Mouse (Mus musculus): ENCODE measurements around the gene 2700097O09Rik. TPM values are rescaled to one million over a fixed set of nuclear protein-coding genes. Genes with fewer than 3 reads are reported as not detected.
"Not testable (repeated sequence)": the region's sequence is repeated elsewhere in the genome, so short reads cannot be mapped to it uniquely, and the experiment has no call there.

The 2700097O09Rik gene
- total RNA-seq (2015; ENCODE audit: low replicate concordance) (30.0 and 31.1 TPM in 2 replicates), total RNA-seq (2017; ENCODE audit: low replicate concordance) (9.1 and 9.9 TPM in 2 replicates)

DNA sequence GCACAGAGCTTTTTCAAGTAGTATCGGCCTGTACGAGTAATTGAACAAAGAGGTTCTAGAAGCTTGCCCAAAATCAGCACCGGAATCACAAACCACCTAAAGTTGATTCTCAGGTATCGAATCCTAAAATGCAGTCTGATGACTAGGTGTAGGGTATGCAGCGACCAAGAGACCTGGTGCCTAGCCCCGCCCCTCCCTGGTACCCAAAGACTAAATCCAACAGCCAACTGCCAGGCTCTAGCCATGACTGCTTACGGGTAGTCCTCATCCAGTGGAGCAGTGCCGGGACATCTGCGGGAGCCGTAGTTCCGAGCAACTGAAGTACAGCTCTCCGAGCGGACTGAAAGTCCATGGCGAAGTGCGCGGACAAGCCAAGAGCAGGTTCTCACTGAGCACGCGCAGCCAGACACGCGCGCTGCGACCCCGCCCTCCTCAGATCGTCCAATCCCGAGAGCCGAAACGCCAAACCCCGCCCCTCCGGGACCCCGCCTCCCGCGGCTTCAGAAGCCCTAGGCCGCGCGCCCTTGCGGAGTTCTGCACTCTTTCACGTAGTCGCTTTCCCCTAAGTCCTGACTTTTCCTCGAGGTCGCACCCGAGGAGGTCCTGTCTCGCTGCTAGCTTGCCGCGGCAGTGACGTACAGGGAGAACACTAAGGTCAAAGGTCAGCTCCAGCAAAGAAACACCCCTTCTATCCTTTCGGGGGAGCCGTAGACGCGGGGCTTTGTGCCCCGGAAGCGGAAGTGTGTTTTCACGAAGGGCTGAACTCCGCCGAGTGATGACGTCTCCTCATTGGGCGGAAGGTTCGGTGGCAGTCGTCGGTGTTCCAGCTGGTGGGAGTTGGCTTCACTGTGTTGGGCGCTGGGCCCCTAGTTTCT, at the start of gene 2700097O09Rik, which contains the start of gene Srp54a:
Gene 2700097O09Rik, minus strand, starts transcription at position 385 of the 875 bp plus-strand sequence.
Gene Srp54a, plus strand, starts transcription at position 537 of the 875 bp plus-strand sequence.
- peak; percentile 94 for ATAC-seq (replicated peaks; ENCODE audit: low FRiP score, poor library complexity, severe bottlenecking)

DNA sequence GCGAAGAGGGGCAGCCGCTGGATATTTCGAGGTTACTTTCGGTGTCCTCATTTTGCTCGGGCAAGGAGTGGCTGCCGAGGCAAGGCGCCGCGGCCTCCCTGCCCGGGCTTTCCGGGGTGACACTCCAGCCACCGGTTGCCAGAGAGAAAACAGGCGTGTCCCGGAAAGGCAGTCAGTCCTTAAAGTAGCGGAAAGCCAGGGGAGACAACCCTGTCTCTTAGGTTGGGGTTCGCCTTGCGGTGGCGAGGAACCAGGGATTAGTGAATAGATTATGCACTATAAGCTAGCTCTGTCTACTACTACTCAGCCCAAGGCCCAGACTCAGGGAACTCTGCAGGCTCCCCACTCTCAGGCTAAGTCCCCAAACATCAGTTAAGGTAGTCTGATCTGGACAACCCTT, 44.8 kb upstream of the 2700097O09Rik start:
- ATAC-seq (replicated peaks; ENCODE audit: low FRiP score, poor library complexity, severe bottlenecking): peak; percentile 79

DNA sequence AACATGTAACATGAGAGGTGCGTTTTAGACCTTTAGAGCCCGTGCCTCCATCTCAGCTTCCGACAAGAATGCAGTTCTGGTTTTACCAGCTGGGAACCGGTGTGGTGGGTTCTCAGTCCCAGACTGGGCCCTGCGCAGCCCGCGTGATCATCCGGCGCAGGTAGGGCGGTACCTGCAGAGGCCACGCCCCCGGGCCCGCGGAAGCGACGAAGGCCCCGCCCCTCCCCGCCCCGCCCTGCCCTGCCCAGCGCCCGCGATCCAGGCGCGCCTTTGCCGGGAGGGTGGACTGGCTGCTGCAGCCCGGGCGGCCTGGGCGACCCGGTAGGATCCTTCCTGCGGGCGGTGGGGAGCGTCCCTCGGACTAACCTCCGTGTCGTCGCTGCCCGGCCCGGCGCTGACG, 44.3 kb upstream of the 2700097O09Rik start, which contains the start of gene Fam177a:
Gene Fam177a, plus strand, starts transcription at position 228 of the 400 bp plus-strand sequence.
- ATAC-seq (replicated peaks; ENCODE audit: low FRiP score, poor library complexity, severe bottlenecking): peak; percentile 86

DNA sequence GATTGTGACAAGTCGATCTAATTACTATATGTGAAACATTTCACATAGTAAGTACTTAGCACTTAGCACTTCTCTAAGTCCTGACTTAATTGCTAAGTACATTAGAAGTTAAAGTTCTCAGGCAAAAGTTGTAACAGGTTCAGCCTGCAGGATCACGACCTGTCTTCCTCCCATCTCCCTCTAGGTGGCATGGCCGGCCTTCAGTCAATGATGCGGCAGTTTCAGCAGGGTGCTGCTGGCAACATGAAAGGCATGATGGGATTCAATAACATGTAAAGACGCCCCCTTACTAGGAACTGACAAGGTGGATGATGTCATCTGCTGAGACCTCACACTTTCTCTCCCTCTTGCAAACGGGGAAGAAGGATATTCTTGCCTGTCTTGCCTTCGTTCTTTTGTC, 32.7 kb upstream of the 2700097O09Rik start:
- ATAC-seq (replicated peaks; ENCODE audit: low FRiP score, poor library complexity, severe bottlenecking): peak; percentile 74; the same call in 1 of the 2 replicates

DNA sequence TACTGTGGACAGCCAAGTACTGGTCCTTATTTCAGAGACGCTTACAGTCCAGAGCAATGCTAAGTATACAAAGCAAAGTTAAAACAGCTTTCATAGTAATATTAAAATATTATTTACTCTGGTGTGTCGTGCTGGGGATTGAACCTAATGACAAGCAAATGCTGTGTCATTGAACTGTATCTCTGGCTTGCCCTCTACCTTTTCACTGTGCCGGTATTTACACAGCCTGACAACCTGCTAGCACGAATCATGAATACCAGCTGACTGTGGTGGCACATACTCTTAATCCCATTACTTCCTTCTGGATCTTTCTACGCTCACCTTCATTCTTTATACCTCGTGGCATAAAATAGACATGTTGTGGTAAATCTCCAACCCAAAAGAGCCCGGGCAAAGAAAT, 12.2 kb upstream of the 2700097O09Rik start:
- not testable (repeated sequence) for ATAC-seq (replicated peaks; ENCODE audit: low FRiP score, poor library complexity, severe bottlenecking)

DNA sequence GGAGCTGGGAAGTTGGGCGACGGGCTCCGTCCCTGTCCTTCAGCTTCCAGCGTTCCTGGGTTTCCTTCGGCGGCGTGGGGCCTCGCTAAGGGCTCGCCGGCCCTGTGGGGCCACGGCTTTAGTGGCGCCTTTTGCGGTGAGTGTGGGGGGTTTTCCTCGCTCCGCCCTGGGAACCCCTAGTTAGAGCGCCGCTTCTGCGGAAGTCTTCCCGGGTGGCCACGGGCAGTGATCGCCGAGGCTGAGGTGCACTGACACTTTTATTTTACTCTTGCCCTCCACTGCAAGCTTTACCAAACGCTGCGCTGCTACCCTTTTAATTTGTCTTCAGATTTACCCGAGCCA, 662 bp upstream of the 2700097O09Rik start:
- peak; percentile 40; the same call in 1 of the 2 replicates for ATAC-seq (replicated peaks; ENCODE audit: low FRiP score, poor library complexity, severe bottlenecking)

DNA sequence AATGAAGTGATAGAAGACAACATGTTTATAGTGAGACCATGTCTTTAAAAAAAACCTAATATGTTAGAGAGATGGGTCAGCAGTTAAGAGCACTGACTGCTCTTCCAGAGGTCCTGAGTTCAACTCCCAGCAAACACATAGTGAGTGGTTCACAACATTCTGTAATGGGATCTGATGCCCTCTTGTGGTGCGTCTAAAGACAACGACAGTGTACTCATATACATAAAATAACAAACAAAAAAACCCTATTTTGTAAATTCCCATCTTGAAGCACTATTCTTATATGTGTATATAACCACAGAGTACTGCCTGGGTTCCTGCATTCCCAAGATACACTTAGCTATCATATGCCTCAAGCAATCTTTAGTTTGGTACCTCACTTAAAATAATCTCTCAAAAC, 1.2 kb downstream of the 2700097O09Rik start:
- ATAC-seq (replicated peaks; ENCODE audit: low FRiP score, poor library complexity, severe bottlenecking): not testable (repeated sequence)

DNA sequence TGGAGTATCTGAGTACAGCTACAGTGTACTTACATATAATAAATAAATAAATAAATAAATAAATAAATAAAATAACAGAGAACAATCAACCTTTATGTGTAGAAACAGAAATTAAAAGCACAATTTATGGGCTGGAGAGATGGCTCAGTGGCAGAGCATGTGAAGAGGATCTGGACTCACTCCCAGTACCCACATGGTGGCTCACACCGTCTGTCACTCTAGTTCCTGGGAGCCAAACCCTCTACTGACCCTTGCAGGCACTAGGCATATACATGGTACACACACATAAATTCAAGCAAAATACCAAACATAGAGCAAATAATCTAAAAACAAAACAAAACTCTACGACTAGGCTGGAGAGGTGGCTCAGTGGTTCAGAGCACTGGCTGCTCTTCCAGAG, 4.6 kb downstream of the 2700097O09Rik start:
- ATAC-seq (replicated peaks; ENCODE audit: low FRiP score, poor library complexity, severe bottlenecking): no peak

DNA sequence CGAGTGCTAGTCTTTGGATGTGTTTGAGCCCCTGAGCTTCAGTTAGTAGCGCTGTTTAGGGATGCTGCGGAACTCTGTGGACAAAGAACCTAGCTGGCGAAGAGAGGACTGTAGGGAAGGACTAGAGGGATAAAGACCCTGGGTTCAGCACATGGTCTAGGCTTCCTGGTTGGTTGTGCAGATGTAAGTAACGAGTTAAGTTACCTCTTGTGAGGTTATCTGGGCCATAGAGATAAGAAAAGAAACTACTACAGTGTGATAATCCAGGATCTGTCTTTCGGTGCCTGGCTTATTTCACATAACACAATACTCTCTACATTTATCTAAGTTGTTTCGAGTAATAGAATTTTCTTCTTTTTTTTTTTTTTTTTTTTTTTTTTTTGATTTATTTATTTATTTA, 6.2 kb downstream of the 2700097O09Rik start:
- ATAC-seq (replicated peaks; ENCODE audit: low FRiP score, poor library complexity, severe bottlenecking): no peak

DNA sequence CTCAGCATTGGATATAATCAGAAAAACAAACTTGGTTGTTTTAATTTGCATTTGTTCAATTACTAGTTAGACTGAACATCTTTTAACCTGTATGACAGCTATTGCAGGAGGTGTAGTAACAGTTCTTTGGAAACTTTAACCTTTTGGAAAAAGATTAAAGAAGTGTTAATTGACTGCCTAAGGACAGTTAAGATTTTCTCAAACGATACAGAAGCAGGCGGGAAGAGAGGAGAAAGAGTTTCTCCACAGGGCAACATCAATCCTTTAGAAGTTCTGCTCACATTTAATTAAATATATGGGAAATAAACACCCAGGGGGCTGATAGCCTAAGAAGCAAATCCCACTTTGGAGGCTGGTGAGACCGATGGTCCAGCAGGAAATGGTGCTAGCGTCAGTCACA, 7.4 kb downstream of the 2700097O09Rik start:
- no peak for ATAC-seq (replicated peaks; ENCODE audit: low FRiP score, poor library complexity, severe bottlenecking)

DNA sequence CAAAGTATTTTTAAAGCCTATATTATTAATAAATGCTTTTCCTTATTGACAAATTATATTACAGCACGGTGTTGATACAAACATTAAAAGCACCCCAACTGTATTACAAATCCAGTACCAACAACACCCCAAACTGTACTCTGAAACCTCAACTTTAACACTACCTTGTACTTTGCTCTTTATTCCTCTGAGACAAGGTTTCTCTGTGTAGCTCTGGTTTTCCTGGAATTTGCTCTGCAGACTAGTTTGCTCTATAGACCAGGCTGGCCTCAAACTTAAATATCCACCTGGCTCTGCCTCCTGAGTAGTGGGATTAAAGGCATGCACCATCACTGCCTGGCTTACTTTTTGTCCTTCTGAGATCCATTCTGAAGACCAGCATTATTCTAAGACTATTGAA, 17.8 kb downstream of the 2700097O09Rik start:
- no peak for ATAC-seq (replicated peaks; ENCODE audit: low FRiP score, poor library complexity, severe bottlenecking)

DNA sequence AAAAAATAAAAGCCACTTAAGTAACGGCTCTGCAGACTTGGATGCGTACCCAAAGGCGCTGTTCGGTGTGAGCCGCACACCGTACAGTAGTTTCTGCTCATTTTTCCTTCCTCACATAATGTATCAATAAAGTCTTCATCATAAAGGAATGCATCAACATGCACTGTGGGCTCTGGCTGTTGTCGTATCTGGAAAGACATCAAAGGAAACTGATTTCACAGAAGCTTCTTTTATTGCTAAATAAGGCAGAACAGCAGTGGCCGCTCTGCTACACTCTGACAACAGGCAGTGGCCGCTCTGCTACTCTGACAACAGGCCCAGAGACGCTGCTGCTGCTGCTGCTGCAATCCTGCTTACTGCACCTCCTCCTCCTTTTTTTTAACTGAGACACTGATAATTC, 18.9 kb downstream of the 2700097O09Rik start:
- ATAC-seq (replicated peaks; ENCODE audit: low FRiP score, poor library complexity, severe bottlenecking): no peak

DNA sequence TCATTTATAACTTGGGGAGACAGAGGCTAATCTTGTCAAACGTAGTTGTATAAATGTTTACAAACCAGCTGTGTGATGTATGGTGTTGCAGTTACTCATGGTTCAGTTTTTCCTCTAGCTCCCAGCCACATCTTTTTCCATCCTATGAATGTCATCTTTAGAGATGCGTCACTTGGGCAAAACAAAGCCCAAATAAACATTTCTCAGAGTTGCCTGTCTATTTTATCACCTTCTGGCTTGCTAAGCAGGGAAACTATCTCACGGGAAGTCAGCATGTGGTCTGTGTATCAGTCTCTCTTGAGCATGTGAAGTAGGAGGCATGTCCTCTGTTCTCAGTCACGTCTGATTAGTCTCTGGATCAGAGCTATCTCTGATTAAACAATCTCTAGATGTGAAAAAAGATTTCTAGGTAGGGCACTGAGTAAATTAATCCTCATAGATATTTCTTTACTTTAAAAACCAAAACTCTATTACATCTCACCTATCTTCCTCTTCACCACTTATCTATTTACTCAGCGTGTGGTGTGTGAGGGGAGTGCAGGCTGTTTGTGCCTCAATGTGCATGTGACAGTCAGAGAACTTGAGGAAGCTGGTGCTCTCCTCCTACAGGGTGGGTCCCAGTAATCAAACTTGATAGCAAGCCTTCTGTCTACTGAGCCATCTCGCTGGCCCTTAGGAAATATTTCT, 19.6 kb downstream of the 2700097O09Rik start:
- ATAC-seq (replicated peaks; ENCODE audit: low FRiP score, poor library complexity, severe bottlenecking): peak; percentile 81

DNA sequence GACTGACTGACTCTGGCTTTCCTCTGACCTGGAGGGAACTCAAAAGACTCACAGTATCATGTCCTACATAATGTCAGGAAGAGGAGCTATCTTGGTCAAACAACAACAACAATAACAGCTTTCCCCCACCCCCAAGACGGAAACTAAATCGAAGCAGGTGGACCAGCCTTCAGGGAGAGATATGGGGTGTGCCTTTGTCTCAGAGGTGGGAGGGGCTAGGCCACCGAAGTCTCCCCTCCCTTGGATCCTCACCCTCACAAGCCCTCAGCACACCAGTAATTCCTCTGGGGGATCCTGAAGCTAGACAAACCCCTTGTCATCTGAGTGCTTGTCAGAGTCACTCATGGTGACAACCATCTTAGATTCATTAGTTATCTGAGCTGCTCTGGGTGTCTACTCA, 20.1 kb downstream of the 2700097O09Rik start:
- ATAC-seq (replicated peaks; ENCODE audit: low FRiP score, poor library complexity, severe bottlenecking): peak; percentile 53

DNA sequence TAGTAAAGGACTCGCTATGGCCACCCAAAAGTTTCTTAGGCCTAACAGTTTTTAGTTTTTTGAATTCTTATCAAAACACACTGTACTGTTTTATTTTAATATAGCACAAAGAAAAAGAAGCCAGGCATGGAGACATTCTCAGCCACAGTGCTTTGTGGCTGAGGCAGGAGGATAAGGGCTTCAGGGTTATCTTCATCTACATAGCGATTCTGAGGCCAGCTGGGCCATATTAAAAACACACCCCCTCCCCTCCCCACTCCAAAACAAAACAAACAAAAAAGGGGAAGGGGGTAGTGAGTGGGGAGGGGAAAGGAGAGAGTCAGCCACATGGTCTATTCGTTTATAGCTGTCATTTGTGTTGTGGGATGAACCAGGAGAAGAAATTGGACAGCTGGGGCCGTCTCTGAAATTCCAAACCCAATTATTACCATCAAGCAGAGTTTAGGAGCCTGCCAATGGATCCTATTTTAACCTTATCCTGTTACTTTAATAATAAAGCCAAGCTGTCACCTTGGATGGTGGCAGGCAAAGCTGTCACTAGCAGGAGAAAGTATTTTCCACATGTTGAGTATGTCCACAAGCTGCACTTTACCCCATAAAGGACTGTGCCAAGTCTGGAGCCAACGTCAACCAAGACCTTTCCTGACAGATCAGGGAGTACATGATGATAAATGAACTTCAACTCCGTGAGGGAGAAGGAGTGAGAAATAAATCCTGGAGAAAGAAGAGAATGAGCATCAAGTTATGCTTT, 20.9 kb downstream of the 2700097O09Rik start:
- no peak for ATAC-seq (replicated peaks; ENCODE audit: low FRiP score, poor library complexity, severe bottlenecking)

DNA sequence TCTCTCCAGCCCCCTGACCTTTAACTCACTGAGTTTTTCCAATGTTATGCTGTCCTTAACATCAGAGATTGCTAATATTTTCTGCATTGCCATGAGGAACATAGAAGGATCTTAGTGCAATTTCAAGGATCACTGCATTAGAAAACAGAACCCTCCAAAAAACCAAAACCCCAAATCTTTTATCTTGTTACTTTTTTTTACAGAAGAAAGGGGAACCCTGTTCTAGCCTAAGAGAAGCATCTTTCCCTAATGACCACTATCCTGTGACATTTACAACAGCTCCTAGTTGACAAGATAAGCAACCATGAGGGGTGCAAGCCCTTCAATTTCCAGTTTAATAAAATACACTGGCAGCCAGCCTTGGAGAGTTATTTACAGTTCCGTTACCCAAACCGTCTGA, 23.2 kb downstream of the 2700097O09Rik start:
- ATAC-seq (replicated peaks; ENCODE audit: low FRiP score, poor library complexity, severe bottlenecking): no peak

DNA sequence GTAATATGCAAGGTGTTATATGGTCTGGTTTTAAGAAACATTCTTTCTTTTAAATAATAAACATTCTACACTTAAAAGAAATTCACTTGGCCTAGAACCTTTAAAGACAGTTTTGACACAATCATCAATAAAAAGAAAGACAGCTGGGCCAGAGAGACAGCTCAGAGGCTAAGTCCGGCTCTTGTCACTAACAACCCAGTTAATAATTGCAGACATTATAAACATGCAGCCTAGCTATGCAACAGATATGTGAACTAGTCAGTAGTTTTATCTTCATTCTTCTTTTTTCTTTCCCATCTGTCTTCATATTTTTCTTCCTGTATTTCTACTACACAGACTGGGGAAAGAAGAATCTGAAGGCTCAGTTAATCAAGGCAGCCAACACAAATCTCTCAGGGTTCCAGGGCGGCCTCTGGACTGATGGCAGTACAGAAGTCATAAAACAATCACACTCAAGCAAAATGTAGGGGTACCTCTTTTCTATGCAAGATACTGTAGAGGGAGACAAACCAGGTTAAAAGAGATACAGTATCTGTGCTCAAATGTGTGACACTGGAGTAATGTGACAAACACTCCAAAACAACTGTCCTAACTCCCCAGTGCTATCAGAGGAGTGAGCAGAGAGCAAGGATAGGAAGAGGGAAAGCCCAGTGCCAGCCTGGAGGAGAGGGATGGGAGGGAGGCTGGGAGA, 25.2 kb downstream of the 2700097O09Rik start:
- ATAC-seq (replicated peaks; ENCODE audit: low FRiP score, poor library complexity, severe bottlenecking): no peak

DNA sequence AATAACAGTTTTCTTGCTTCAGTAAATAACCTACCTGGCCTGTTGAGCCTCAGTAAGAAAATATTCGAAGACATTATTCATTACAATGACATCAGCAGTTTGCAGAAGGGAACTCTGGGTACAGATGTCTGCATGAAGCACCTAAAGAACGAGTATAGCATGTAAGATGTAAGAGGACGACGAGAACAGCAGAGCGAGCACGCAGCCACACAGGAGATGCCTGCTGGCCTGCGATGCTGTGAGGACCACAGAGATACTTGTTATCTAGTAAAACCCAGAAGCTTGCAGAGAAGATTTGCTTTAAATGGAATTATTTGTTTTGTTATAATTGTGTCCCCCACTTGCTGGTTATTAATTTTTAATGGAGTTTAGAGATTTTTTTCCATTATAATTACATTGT, 26.6 kb downstream of the 2700097O09Rik start:
- ATAC-seq (replicated peaks; ENCODE audit: low FRiP score, poor library complexity, severe bottlenecking): peak; percentile 67

Data from erythroblast, adult 5-6 weeks (primary cell).